Mouse (Mus musculus) T-helper 17 cell (primary cell): ENCODE results near the gene Ccr4.

Experiments
- in situ Hi-C, 2 experiments: fragments of 300-600 bp; cut with MboI, MseI; formaldehyde crosslinking; loops; 1 replicate in 1 of 2; 2 replicates in 1 of 2; pipeline ENCODE4 v1.15.1; 2025; ENCODE audit warnings: high pct_unique_total_duplicates in 2 of 2

Ccr4 gene

GRCm38 (mm10) chr9:114504816-114505215 is at the start of gene Ccr4:
Gene Ccr4 (minus strand): TSS chr9:114504916.
- in situ Hi-C loops: loop anchor here (5.0 kb wide), 2 partner anchors 77 to 88 kb away; no protein-coding TSS in a partner anchor

GRCm38 (mm10) chr9:114553828-114554227 is 49.1 kb upstream of the Ccr4 start:
- in situ Hi-C loops: no loop called here

- in situ Hi-C loops: no loop called here
Observed at GRCm38 (mm10) chr9:114550033-114550432, 45.3 kb upstream of the Ccr4 start.

- in situ Hi-C loops: no loop called here
Observed at GRCm38 (mm10) chr9:114549117-114549516, 44.4 kb upstream of the Ccr4 start.

GRCm38 (mm10) chr9:114548496-114548895 is 43.8 kb upstream of the Ccr4 start:
- in situ Hi-C loops: no loop called here

GRCm38 (mm10) chr9:114547643-114548077 is 42.9 kb upstream of the Ccr4 start:
- in situ Hi-C loops: no loop called here

GRCm38 (mm10) chr9:114546765-114547164 is 42.0 kb upstream of the Ccr4 start:
- in situ Hi-C loops: no loop called here

GRCm38 (mm10) chr9:114544754-114545393 is 40.2 kb upstream of the Ccr4 start:
- in situ Hi-C loops: no loop called here

GRCm38 (mm10) chr9:114543882-114544753 is 39.4 kb upstream of the Ccr4 start:
- in situ Hi-C loops: no loop called here

- in situ Hi-C loops: no loop called here
Observed at GRCm38 (mm10) chr9:114541279-114541741, 36.6 kb upstream of the Ccr4 start.

GRCm38 (mm10) chr9:114538996-114539563 is 34.4 kb upstream of the Ccr4 start:
- in situ Hi-C loops: no loop called here

GRCm38 (mm10) chr9:114536628-114537027 is 31.9 kb upstream of the Ccr4 start:
- in situ Hi-C loops: no loop called here

- in situ Hi-C loops: no loop called here
Observed at GRCm38 (mm10) chr9:114534747-114535517, 30.2 kb upstream of the Ccr4 start.

- in situ Hi-C loops: no loop called here
Observed at GRCm38 (mm10) chr9:114533848-114534247, 29.1 kb upstream of the Ccr4 start.

- in situ Hi-C loops: no loop called here
Observed at GRCm38 (mm10) chr9:114531276-114531675, 26.6 kb upstream of the Ccr4 start.

- in situ Hi-C loops: no loop called here
Observed at GRCm38 (mm10) chr9:114528680-114529048, 23.9 kb upstream of the Ccr4 start.

GRCm38 (mm10) chr9:114527992-114528679 is 23.4 kb upstream of the Ccr4 start:
- in situ Hi-C loops: no loop called here

GRCm38 (mm10) chr9:114527085-114527484 is 22.4 kb upstream of the Ccr4 start:
- in situ Hi-C loops: no loop called here

GRCm38 (mm10) chr9:114526581-114526980 is 21.9 kb upstream of the Ccr4 start:
- in situ Hi-C loops: no loop called here

GRCm38 (mm10) chr9:114525891-114526290 is 21.2 kb upstream of the Ccr4 start:
- in situ Hi-C loops: no loop called here

GRCm38 (mm10) chr9:114525073-114525633 is 20.4 kb upstream of the Ccr4 start:
- in situ Hi-C loops: no loop called here
